Mouse (Mus musculus): Measurements from ENCODE around the gene 1700008O03Rik. TPM values are rescaled to one million over a fixed set of nuclear protein-coding genes. Genes with fewer than 3 reads are reported as not detected.

1700008O03Rik gene
- polyA plus RNA-seq, 1 experiment from 2014 or later = 0.90 TPM

DNA sequence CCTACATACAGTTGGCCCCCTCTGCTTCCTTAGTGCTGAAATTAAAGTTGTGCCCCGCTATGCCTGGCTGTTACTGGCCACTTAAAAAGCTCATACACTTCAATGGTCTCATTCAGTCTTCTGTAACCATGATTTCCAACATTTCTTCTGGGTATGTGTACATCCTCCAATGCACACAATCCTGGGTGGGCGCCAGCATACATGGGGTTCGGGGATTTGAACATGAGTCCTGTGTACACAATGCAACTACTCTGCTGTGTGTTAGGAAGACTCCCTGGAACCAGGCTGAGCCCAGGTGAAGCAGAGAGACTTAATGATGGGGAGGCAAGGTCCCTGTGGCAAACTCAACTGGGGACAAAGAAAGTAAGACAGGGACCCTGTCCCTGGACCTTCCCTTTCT is 9.8 kb downstream of the 1700008O03Rik start:
- DNase-seq (ENCODE audit: low spot score) = no peak

DNA sequence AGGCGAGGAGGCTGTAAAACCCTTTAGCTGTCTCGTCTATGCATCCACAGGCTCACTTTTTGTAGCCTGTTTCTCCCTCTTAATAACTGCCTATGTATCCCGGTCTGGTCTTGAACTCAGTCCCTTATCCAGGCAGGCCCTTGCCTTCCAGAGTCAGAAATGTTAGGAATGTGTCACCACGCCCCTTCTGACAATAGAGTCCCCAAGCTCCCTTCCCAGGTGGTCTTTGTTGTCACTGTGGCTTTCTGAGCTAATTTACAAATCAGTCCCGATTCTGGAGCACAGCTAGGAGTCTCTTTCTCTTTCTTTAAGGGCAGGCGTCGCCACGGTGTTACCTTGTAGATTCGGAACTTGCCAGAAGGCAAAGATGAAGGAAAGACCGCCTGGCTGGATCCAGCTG is 10.4 kb downstream of the 1700008O03Rik start:
- DNase-seq (ENCODE audit: low spot score) = no peak

DNA sequence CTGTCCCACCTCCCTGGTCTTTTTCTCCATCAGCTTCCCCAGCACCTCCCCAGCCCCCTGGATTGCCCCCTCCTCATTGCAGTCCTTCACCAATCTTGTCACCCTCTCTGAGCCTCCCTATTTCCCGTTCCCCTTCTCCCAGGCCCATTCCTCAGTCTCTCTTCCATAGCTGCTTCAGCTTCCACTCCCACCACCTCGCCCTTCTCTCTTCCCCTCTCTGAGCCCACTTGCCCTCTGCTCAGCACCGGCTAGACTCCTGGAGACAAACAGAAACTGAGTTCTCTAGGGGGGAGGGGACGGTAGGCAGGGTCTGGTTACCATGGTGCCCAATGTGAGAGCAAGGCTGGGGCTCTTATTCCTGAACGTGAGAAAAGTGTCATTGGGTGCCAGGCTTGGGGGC is 10.9 kb downstream of the 1700008O03Rik start:
- DNase-seq (ENCODE audit: low spot score) = no peak

DNA sequence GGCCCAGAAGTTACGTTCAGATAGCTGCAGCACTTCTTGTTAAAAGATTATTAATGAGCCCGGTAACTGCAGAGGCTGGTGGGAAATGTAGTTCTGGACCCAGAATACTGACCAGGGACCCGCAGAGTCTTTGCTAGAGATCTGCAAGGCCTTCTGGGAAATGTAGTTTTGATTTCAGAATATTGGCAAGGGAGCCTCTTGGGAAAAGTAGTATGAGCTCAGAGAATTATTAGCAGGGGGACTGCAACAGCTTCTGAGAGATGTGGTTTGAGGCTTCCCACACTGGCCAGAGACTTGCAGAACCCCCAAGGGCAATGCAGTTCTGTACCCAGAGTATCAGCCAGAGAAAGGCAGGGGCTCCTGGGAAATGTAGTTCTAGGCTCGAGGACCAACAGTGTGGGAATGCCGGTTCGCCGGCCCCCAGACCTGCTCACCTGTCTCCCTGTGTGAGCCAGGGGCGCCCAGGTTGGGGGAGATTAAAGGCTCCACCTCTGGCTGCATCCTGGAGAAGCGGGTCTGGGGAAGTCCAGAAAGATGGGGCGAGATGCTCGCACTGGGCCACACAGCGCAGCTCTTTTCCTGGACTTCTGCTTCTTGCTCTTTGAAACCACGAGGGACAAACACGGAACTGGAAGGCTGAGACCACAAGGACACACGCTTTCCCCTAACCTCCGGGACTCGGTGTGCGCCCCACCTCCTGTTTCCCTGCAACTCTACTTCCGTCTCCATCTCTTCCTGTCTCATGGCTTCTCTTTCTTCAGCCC is 11.5 kb downstream of the 1700008O03Rik start:
- peak; percentile 74 for DNase-seq (ENCODE audit: low spot score)

DNA sequence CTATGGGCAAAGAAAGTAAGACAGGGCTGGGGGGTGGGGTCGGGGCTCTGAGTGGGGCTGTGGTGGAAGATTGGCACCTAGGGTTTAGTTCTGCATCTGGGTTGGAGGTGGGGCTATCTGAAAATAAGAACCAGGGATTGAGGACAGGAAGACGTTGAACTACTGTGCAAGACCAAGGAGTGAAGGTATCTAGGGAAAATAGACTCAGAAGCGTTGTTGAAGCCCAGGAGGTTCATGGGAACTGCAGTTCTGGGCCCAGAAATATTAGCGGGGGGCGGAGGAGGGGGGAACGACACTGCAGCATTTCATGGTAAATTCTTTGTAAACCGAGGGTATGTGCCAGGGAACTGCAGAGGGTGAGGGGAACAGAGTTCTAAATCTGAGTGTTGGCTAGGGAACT is 12.2 kb downstream of the 1700008O03Rik start:
- DNase-seq (ENCODE audit: low spot score) = no peak

DNA sequence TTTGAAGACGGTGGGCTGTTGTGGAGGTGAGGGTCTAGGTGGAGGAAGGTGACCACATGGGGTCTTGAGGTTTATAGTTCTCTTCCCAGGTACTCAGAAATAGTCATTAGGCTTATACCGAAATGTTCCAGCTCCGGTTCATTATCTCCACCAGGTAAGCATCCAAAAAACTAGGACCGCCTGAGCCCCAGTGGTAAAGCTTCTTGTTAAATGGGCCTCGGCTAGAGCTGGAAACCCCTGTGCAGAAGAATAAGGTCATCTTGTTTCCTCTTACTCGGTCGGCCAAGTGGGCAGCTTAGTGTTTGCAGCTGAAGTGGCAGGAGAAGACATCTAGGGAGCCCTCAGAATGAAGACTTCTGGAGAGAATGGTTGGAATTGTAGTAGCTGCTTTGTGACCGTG is 12.9 kb downstream of the 1700008O03Rik start:
- DNase-seq (ENCODE audit: low spot score) = no peak

DNA sequence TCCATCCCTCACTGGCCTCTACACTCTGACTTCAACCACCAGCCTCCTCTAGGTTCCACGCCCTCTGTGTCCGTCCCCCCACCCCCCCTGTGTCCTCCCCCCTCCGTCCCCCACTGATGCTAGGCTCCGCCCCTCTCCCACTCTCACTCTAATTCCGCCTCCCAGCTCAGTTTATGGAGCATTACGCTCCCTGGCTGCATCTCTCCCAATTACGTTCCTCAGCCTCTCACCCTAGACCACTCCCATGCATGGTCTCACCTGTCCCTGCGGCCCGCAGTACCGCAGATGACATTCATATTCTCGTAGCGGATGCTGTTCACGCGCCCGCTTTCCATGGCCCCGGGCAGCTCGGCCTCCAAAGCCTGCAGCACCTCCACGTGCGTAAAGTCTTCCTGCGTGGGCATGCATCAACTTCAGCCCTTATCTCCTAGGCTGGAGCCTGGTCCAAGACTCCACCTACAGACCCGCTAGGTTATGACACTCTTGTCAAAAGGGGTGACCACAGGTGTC is 24.8 kb downstream of the 1700008O03Rik start:
- no peak for DNase-seq (ENCODE audit: low spot score)

DNA sequence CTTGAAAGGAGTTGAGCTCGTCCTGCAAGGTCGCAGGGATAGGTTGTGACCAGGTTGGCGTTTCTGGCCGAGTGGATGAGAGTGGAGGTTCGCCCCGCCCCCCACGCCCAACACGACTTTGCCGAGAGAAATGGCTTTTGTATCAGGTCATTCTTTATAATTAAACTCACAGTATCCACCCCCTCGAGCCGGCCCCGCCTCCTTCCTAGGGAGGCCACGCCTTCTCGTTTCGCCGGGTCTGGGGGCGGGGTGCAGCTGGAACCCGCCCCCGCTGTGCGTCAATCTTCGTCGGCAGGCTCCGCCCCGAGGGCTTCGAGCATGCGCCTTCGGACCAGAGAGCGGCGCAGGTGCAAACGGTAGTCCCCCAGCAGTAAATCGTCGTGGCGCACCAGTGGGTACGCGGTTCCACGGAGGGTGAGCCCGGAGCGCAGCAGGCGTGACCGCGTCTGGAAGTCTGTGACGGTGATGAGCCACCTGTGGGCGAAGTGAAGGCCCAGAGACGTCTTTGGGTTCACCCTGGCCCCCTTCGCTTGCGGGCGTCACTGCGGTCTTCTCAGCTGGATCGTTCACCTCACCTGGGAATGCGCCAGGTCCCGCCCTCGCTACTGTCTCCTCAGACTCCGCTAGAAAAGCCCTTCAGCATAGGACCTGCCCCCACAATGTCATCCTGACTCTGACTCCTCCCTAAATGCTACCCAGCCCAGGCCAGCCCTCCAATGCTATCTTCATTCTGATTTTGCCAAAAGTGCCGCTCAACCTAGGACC is 25.5 kb downstream of the 1700008O03Rik start:
- DNase-seq (ENCODE audit: low spot score) = peak; percentile 89

DNA sequence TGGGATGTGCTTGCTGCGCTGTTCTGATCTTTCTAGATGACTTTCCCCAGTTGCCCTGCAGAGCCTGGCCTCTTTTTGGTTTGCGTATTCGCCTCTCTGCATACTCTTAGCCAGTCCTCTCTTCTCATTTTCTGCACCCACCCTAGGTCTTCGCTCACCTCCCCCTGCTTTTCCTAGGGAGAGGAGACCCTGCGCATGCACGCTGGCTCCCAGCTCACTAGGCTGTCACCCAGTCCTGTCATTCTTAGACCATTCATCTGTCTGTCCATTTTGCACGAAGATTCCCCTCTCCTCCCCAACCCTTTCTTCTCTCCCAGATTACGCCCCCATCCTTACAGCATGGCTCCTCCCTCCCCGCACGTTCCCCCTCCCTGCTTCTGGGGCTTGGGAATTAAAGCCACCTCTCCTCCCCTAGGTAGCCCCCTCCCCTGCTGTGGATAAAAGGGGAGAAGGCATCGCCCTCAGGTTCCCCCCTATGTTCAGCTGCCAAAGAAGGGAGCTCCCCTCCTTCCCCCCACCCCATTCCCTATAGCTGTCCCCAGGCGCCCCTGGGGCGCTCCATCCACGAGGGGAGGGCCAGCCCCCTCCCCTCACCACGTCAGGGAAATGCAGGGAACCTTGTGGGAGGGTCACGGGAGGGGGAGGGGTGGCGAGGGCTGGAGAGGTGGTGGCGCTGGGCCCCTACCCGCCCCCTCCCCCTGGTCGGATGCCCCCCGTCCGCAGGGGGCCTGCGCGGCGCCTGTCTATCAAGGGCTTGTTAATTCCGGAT is 26.6 kb downstream of the 1700008O03Rik start:
- DNase-seq (ENCODE audit: low spot score) = no peak

DNA sequence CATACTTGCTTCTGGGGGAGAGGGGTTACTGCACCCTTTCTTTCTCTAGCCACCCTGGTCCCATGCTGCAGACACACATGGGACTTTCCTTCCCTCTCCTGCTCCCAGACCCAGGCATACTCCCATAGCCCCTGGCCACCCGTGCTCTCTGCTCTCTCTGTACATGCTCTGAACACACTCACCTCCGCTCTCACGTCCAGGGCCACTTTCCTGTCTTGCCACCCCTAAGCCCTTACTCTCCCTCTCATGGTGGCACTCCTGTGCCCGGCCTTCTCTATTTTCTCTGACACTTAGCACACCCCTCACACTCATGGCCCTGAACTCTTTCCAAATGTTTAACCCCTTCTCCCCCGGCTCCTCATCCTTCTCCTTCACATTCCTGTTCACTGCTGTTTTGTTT is 27.6 kb downstream of the 1700008O03Rik start:
- no peak for DNase-seq (ENCODE audit: low spot score)

DNA sequence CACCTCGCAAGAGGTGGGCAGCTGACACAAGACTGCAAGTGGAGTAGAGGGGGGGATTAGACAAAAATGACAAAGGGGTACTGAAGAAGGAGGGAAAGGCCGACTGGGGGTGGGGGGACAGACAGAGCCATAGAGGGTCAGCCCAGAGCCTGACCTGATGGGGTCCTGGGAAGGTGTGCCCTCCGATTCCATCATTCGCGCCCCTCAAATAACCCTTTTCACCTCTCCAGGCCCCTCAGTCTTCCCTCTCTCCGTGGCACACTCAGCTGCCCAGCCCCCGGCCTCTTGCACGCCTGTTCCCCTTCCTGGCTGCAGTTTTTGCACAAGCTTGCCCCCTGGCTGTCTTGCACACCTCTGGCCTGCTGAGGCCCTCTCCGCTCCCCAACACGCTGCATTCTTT is 28.1 kb downstream of the 1700008O03Rik start:
- DNase-seq (ENCODE audit: low spot score) = no peak

DNA sequence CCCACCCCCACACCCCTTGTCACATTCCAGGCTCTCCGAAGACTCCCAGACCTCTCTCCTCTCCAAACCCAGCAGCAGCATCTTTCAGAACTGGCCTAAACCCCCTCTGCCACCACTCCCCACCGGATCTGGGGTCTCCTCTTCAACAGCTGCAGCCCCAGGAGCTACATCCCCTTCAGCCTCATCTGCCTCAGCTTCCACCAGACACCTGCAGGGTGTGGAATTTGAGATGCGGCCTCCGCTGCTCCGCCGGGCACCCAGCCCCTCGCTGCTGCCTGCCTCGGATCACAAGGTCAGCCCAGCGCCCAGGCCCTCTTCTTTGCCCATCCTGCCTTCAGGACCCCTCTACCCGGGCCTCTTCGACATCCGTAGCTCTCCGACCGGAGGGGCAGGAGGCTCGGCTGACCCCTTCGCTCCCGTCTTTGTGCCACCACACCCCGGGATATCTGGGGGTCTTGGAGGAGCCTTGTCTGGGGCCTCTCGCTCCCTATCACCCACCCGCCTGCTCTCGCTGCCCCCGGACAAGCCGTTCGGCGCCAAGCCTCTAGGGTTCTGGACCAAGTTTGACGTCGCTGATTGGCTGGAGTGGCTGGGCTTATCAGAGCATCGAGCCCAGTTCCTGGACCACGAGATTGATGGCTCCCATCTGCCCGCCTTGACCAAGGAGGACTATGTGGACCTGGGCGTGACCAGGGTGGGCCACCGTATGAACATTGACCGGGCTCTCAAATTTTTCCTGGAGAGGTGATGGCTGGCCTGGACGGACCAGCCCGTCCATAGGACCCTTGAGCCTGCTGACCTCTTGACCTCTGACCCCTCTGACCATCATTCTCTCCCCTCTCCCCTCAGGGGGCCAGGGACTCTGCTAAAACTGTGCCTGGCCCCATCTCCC is 28.8 kb downstream of the 1700008O03Rik start:
- no peak for DNase-seq (ENCODE audit: low spot score)

DNA sequence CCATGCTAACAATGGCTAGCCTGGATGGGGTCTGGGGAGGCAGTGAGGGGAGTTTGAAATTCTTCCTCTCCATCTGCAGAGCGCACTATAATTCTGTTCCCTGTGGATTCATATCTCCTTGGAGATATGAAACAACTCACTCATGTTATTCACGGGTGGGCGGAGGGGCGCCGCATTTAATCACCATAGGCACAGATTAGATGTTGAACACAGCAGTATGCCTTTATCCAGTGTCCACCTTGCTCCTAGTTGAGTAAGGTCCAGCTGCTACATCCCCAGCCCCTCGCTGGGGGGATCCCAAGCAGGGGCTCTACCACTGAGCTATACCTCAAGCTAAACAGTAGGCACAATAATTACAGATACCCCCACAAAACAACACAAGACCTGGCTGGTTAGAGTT is 30.2 kb downstream of the 1700008O03Rik start:
- no peak for DNase-seq (ENCODE audit: low spot score)

DNA sequence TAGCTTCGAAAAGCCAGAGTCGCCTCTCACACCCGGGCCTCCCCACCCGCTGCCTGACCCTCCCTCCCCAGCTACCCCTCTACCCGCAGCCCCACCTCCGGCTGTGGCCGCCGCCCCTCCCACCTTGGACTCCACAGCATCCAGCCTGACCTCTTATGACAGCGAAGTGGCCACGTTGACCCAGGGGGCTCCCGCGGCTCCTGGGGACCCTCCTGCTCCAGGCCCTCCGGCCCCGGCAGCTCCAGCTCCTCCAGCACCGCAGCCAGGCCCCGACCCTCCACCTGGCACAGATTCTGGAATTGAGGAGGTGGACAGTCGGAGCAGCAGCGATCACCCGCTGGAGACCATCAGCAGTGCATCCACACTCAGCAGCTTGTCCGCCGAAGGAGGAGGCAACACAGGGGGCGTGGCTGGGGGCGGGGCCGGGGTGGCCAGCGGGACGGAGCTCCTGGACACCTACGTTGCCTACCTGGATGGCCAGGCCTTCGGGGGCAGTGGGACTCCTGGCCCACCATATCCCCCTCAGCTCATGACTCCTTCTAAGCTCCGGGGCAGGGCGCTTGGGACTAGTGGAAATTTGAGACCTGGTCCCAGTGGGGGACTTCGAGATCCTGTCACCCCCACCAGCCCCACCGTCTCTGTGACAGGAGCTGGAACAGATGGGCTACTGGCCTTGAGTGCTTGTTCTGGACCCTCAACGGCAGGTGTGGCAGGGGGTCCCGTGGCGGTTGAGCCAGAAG is 31.8 kb downstream of the 1700008O03Rik start:
- DNase-seq (ENCODE audit: low spot score) = no peak

DNA sequence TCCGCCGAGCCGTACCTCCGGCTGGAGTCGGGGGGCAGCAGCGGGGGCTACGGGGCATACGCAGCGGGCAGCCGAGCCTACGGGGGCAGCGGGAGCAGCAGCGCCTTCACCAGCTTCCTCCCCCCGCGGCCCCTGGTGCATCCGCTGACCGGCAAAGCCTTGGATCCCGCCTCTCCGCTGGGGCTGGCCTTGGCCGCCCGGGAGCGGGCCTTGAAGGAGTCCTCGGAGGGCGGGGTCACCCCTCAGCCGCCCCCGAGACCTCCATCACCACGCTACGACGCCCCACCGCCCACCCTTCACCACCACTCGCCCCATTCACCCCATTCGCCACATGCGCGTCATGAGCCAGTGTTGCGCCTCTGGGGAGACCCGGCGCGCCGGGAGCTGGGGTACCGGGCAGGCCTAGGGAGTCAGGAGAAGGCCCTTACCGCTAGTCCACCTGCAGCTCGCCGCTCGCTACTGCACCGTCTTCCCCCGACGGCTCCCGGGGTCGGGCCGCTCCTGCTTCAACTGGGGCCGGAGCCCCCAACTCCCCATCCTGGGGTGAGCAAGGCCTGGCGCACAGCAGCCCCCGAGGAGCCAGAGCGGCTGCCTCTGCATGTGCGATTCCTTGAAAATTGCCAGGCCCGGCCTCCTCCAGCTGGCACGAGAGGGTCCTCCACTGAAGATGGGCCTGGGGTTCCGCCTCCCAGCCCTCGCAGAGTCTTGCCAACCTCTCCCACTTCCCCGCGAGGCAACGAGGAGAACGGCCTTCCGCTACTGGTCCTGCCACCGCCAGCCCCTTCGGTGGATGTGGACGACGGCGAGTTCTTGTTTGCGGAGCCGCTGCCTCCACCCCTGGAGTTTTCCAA is 32.6 kb downstream of the 1700008O03Rik start:
- DNase-seq (ENCODE audit: low spot score) = no peak

DNA sequence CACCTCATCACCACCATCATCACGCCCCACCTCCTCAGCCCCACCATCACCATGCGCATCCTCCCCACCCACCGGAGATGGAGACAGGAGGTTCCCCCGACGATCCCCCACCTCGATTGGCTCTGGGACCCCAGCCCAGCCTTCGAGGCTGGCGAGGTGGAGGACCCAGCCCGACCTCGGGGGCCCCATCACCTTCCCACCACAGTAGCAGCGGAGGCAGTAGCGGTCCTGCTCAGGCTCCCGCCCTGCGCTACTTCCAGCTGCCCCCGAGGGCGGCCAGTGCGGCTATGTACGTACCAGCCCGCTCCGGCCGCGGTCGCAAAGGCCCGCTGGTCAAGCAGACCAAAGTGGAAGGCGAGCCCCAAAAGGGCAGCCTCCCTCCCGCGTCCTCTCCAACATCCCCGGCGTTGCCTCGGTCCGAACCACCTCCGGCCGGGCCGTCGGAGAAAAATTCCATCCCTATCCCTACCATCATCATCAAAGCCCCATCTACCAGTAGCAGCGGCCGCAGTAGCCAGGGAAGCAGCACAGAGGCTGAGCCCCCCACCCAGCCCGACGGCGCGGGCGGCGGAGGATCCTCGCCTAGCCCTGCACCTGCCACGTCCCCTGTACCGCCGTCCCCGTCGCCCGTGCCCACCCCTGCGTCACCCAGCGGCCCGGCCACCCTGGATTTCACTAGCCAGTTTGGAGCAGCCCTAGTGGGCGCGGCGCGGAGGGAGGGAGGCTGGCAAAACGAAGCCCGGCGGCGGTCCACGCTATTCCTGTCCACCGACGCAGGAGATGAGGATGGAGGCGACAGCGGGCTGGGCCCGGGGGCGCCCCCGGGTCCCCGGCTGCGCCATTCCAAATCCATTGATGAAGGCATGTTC is 33.5 kb downstream of the 1700008O03Rik start:
- no peak for DNase-seq (ENCODE audit: low spot score)

DNA sequence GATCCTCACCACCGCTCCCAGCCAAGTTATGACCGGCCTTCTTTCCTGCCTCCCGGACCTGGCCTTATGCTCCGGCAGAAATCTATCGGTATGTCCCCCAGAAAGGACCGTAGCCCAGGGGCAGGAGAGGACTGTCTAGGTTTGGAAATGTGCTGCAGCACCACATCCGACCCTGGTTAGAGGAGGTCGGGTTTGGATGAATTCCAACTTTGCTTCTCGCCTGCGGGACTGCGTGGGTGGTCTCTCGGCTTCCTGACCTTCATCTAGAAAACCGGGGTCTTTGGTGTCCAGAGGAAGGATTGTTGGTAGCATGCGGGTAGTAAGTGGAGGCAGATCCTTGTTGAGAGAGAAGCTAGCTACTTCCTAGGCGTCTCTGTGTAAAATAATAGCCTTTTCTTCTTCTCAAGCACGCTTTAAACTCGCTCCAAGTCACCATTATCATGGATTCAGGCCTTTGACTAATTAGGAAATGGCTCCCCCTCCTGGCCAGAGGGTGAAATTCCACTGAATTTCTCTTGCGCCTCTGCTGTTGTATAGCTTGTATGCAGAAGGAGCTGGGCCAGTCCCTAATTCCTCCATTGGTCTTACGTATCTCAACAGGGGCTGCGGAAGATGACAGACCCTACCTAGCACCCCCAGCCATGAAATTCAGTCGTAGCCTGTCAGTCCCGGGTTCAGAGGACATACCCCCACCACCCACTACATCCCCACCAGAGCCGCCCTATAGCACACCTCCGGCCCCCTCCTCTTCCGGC is 34.5 kb downstream of the 1700008O03Rik start:
- peak; percentile 76 for DNase-seq (ENCODE audit: low spot score)
